Mouse (Mus musculus): ENCODE results near the gene Fam213b. TPM values are rescaled to one million over a fixed set of nuclear protein-coding genes. Genes with fewer than 3 reads are reported as not detected.

Gene Fam213b
- polyA plus RNA-seq, 1 experiment from 2014 or later = 64.7 TPM

- H3K4me1 ChIP-seq (ENCODE audit: control insufficient read depth, insufficient read depth, low read length) = peaks cover 10% of the 10 kb centered on the region; the same call in 1 of the 2 replicates
- ATAC-seq (ENCODE audit: low read depth) = no peak
Measured at GRCm38 (mm10) chr4:154861967-154862366, 37.0 kb downstream of the Fam213b start.

DNA sequence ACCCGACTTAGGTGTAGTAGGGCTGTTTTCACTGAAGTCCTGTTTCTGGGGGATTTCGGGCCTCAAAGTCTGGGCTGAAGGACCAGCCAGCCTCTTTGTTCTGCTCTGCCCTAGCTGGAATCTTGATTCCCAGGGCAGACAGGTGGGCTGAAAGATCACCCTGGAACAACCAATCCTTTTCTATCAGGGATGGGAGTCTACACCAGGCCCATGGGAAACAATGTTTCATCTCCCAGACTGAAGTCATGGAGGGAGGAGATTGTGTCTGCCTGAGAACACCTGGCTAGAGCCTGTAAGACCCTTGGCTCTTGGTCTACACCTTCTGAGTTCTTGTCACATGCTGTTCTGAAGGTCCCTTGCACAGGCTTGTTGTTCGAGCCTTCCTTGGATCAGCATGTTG is 40.3 kb downstream of the Fam213b start:
- no peak overlapping the region for H3K4me3 ChIP-seq (ENCODE audit: low read depth, low read length)
- H3K27ac ChIP-seq (ENCODE audit: low read depth, low read length) = no peak overlapping the region
- H3K9me3 ChIP-seq (ENCODE audit: control insufficient read depth, low read length) = no peaks in the 10 kb centered on the region
- H3K4me2 ChIP-seq (ENCODE audit: low read depth, low read length) = no peak overlapping the region
- no peaks in the 10 kb centered on the region for H3K36me3 ChIP-seq (ENCODE audit: control insufficient read depth, insufficient read depth, low read length)
- 83% methylated on average over 3 of the region's 3 CpGs for WGBS
- peaks cover under 1% of the 10 kb centered on the region; the same call in 1 of the 2 replicates for H3K4me1 ChIP-seq (ENCODE audit: control insufficient read depth, insufficient read depth, low read length)
- no peak for ATAC-seq (ENCODE audit: low read depth)
- H3K27me3 ChIP-seq (ENCODE audit: control insufficient read depth, insufficient read depth, low read length) = peaks cover 5% of the 10 kb centered on the region; the same call in 1 of the 2 replicates
- H3K9ac ChIP-seq (replicated peaks; ENCODE audit: low read depth, low read length) = no peak overlapping the region

More at GRCm38 (mm10) chr4:154861967-154862366, 37.0 kb downstream of the Fam213b start:
- no peaks in the 10 kb centered on the region for H3K9me3 ChIP-seq (ENCODE audit: control insufficient read depth, low read length)
- H3K9ac ChIP-seq (replicated peaks; ENCODE audit: low read depth, low read length) = no peak overlapping the region
- no peak overlapping the region for H3K4me2 ChIP-seq (ENCODE audit: low read depth, low read length)
- no peaks in the 10 kb centered on the region for H3K36me3 ChIP-seq (ENCODE audit: control insufficient read depth, insufficient read depth, low read length)
- no peak overlapping the region for H3K27ac ChIP-seq (ENCODE audit: low read depth, low read length)
- 81% methylated on average over 5 of the region's 5 CpGs for WGBS
- no peaks in the 10 kb centered on the region for H3K27me3 ChIP-seq (ENCODE audit: control insufficient read depth, insufficient read depth, low read length)
- no peak overlapping the region for H3K4me3 ChIP-seq (ENCODE audit: low read depth, low read length)

- H3K27ac ChIP-seq (ENCODE audit: low read depth, low read length) = no peak overlapping the region
- no peaks in the 10 kb centered on the region for H3K4me1 ChIP-seq (ENCODE audit: control insufficient read depth, insufficient read depth, low read length)
- ATAC-seq (ENCODE audit: low read depth) = no peak
- H3K4me2 ChIP-seq (ENCODE audit: low read depth, low read length) = no peak overlapping the region
- H3K9me3 ChIP-seq (ENCODE audit: control insufficient read depth, low read length) = no peaks in the 10 kb centered on the region
- H3K9ac ChIP-seq (replicated peaks; ENCODE audit: low read depth, low read length) = no peak overlapping the region
- H3K36me3 ChIP-seq (ENCODE audit: control insufficient read depth, insufficient read depth, low read length) = no peaks in the 10 kb centered on the region
- H3K4me3 ChIP-seq (ENCODE audit: low read depth, low read length) = no peak overlapping the region
- WGBS = 82% methylated on average over 10 of the region's 10 CpGs
- H3K27me3 ChIP-seq (ENCODE audit: control insufficient read depth, insufficient read depth, low read length) = peaks cover 5% of the 10 kb centered on the region; the same call in 1 of the 2 replicates
Measured at GRCm38 (mm10) chr4:154857366-154858240, 41.3 kb downstream of the Fam213b start.

DNA sequence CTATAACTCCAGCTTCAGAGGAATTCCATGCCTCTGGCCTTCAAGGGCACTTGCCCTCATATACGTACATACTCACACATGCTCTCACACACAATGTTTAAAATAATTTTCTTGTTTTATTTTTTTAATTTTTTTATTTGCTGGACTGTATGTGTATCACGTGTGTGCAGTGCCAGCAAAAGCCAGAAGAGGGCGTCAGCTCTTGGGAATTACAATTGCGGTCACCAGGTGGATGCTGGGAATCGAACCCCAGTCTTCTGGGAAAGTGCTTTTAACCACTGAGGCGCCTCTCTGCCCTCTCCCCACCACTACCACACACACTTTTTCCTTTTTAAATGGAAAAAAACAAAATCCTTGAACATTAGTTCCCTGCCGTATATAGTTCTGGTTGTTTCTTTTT is 42.1 kb downstream of the Fam213b start:
- Histone ChIP-seq H3K4me3 (ENCODE audit: low read depth, low read length) (no peak overlapping the region), H3K4me1 (ENCODE audit: control insufficient read depth, insufficient read depth, low read length) (no peaks in the 10 kb centered on the region), H3K9me3 (ENCODE audit: control insufficient read depth, low read length) (no peaks in the 10 kb centered on the region), H3K4me2 (ENCODE audit: low read depth, low read length) (no peak overlapping the region; the same call in 1 of the 2 replicates), H3K36me3 (ENCODE audit: control insufficient read depth, insufficient read depth, low read length) (no peaks in the 10 kb centered on the region), H3K27me3 (ENCODE audit: control insufficient read depth, insufficient read depth, low read length) (peaks cover 5% of the 10 kb centered on the region; the same call in 1 of the 2 replicates), H3K27ac (ENCODE audit: low read depth, low read length) (no peak overlapping the region), H3K9ac (replicated peaks; ENCODE audit: low read depth, low read length) (no peak overlapping the region)
- WGBS = 92% methylated on average over 7 of the region's 7 CpGs
- ATAC-seq (ENCODE audit: low read depth) = no peak

GRCm38 (mm10) chr4:154856480-154856837 is 42.5 kb downstream of the Fam213b start:
- Histone ChIP-seq H3K27me3 (ENCODE audit: control insufficient read depth, insufficient read depth, low read length) (peaks cover 5% of the 10 kb centered on the region; the same call in 1 of the 2 replicates), H3K36me3 (ENCODE audit: control insufficient read depth, insufficient read depth, low read length) (no peaks in the 10 kb centered on the region), H3K4me3 (ENCODE audit: low read depth, low read length) (peak overlapping the region; percentile 33), H3K4me2 (ENCODE audit: low read depth, low read length) (peak overlapping the region; percentile 49), H3K9ac (replicated peaks; ENCODE audit: low read depth, low read length) (peak overlapping the region; percentile 25), H3K9me3 (ENCODE audit: control insufficient read depth, low read length) (no peaks in the 10 kb centered on the region), H3K4me1 (ENCODE audit: control insufficient read depth, insufficient read depth, low read length) (no peaks in the 10 kb centered on the region), H3K27ac (ENCODE audit: low read depth, low read length) (peak overlapping the region; percentile 68)
- no peak for ATAC-seq (ENCODE audit: low read depth)
- 20% methylated on average over 9 of the region's 9 CpGs for WGBS

- Histone ChIP-seq H3K4me3 (ENCODE audit: low read depth, low read length) (peak overlapping the region; percentile 33), H3K36me3 (ENCODE audit: control insufficient read depth, insufficient read depth, low read length) (no peaks in the 10 kb centered on the region), H3K4me1 (ENCODE audit: control insufficient read depth, insufficient read depth, low read length) (no peaks in the 10 kb centered on the region), H3K9me3 (ENCODE audit: control insufficient read depth, low read length) (no peaks in the 10 kb centered on the region), H3K27me3 (ENCODE audit: control insufficient read depth, insufficient read depth, low read length) (peaks cover 5% of the 10 kb centered on the region; the same call in 1 of the 2 replicates), H3K27ac (ENCODE audit: low read depth, low read length) (peak overlapping the region; percentile 68), H3K4me2 (ENCODE audit: low read depth, low read length) (peak overlapping the region; percentile 49), H3K9ac (replicated peaks; ENCODE audit: low read depth, low read length) (peak overlapping the region; percentile 48)
- under 1% methylated on average over 97 of the region's 110 CpGs for WGBS
- peak; percentile 97 for ATAC-seq (ENCODE audit: low read depth)
Measured at GRCm38 (mm10) chr4:154855721-154856479, 43.0 kb downstream of the Fam213b start.

DNA sequence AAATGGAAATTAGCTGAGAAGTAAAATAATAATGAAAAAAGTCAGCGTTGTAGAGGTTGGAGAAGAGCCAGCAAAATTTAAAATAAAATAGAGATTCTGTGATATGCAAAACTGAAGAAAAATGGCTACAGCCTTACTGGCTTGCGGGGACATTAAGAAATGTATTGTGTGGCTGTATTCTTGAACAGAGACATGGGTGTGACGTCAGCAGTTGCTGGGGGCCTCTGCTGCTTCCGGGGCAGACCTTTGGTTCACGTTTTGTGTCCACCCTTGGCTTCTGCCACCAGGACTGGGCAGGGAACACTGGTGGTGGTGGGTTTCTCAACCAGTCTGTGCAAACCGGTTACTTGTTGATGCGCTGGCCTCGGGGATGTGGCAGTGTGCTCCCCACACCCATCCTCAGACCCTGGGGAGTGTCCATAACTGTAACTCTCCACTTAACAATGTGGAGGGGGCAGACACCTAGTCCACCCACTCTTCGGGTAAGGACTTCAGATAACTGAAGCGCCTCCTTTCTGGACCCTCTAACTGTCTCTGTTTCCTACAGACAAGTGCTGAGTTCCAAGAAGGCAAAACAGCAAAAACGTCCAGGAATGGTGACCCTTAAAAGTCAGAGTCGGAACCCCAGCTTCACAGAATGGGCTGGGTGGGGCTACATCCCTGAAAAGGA is 44.1 kb downstream of the Fam213b start:
- H3K27ac ChIP-seq (ENCODE audit: low read depth, low read length) = no peak overlapping the region
- no peaks in the 10 kb centered on the region for H3K36me3 ChIP-seq (ENCODE audit: control insufficient read depth, insufficient read depth, low read length)
- no peak overlapping the region for H3K4me3 ChIP-seq (ENCODE audit: low read depth, low read length)
- no peaks in the 10 kb centered on the region for H3K4me1 ChIP-seq (ENCODE audit: control insufficient read depth, insufficient read depth, low read length)
- peak overlapping the region; percentile 48; the same call in 1 of the 2 replicates for H3K9ac ChIP-seq (replicated peaks; ENCODE audit: low read depth, low read length)
- H3K9me3 ChIP-seq (ENCODE audit: control insufficient read depth, low read length) = no peaks in the 10 kb centered on the region
- 56% methylated on average over 12 of the region's 12 CpGs for WGBS
- ATAC-seq (ENCODE audit: low read depth) = no peak
- H3K4me2 ChIP-seq (ENCODE audit: low read depth, low read length) = peak overlapping the region; percentile 49
- peaks cover 5% of the 10 kb centered on the region; the same call in 1 of the 2 replicates for H3K27me3 ChIP-seq (ENCODE audit: control insufficient read depth, insufficient read depth, low read length)

GRCm38 (mm10) chr4:154853881-154854280 is 45.1 kb downstream of the Fam213b start:
- no peaks in the 10 kb centered on the region for H3K9me3 ChIP-seq (ENCODE audit: control insufficient read depth, low read length)
- H3K36me3 ChIP-seq (ENCODE audit: control insufficient read depth, insufficient read depth, low read length) = no peaks in the 10 kb centered on the region
- ATAC-seq (ENCODE audit: low read depth) = no peak
- no peak overlapping the region for H3K4me2 ChIP-seq (ENCODE audit: low read depth, low read length)
- H3K4me3 ChIP-seq (ENCODE audit: low read depth, low read length) = no peak overlapping the region
- WGBS = 86% methylated on average over 4 of the region's 4 CpGs
- H3K27me3 ChIP-seq (ENCODE audit: control insufficient read depth, insufficient read depth, low read length) = peaks cover 5% of the 10 kb centered on the region; the same call in 1 of the 2 replicates
- H3K4me1 ChIP-seq (ENCODE audit: control insufficient read depth, insufficient read depth, low read length) = no peaks in the 10 kb centered on the region
- no peak overlapping the region for H3K27ac ChIP-seq (ENCODE audit: low read depth, low read length)
- H3K9ac ChIP-seq (replicated peaks; ENCODE audit: low read depth, low read length) = no peak overlapping the region
